Mouse (Mus musculus) urinary bladder, postnatal 36 days (tissue): ENCODE measurements around the gene Enpp6.
A peak's percentile ranks its signal among the peaks of the same experiment; 100 is the strongest.

Experiments
- DNase-seq, 2 experiments: peaks; one replicate each; pipeline ENCODE4 v3.0.0; 2022; ENCODE audit warnings: low spot score in 2 of 2, mixed read lengths in 1 of 2

Enpp6 gene

GRCm38 (mm10) chr8:47061105-47061720 lies 74.5 kb downstream of the Enpp6 start:
- no peak for DNase-seq

GRCm38 (mm10) chr8:47067121-47067520 lies 80.4 kb downstream of the Enpp6 start:
- no peak for DNase-seq

- DNase-seq: no peak
These were observed 82.9 kb downstream of the Enpp6 start for GRCm38 (mm10) chr8:47069634-47070033.

- DNase-seq: no peak
These were observed 85.3 kb downstream of the Enpp6 start for GRCm38 (mm10) chr8:47072001-47072400.

GRCm38 (mm10) chr8:47075941-47076555 lies 89.4 kb downstream of the Enpp6 start:
- DNase-seq: no peak

GRCm38 (mm10) chr8:47080037-47080436 lies 93.3 kb downstream of the Enpp6 start:
- DNase-seq: no peak

- DNase-seq: peak in 1 of 2 experiments; percentile 2
These were observed 95.7 kb downstream of the Enpp6 start for GRCm38 (mm10) chr8:47082201-47083027.

GRCm38 (mm10) chr8:47090021-47090420 lies 103.3 kb downstream of the Enpp6 start:
- DNase-seq: peak; percentile 1 to 4

GRCm38 (mm10) chr8:47105617-47106016 lies 118.9 kb downstream of the Enpp6 start:
- no peak for DNase-seq

- DNase-seq: no peak
These were observed 127.6 kb downstream of the Enpp6 start for GRCm38 (mm10) chr8:47114133-47114796.

- no peak for DNase-seq
These were observed 130.6 kb downstream of the Enpp6 start for GRCm38 (mm10) chr8:47117336-47117735.

GRCm38 (mm10) chr8:47119895-47120294 lies 133.2 kb downstream of the Enpp6 start:
- DNase-seq: no peak

GRCm38 (mm10) chr8:47128859-47129258 lies 142.2 kb downstream of the Enpp6 start:
- DNase-seq: no peak

GRCm38 (mm10) chr8:47133381-47133780 lies 146.7 kb downstream of the Enpp6 start:
- DNase-seq: no peak

- DNase-seq: no peak
These were observed 148.0 kb downstream of the Enpp6 start for GRCm38 (mm10) chr8:47134736-47135135.

- DNase-seq: no peak
These were observed 148.9 kb downstream of the Enpp6 start for GRCm38 (mm10) chr8:47135586-47135985.

GRCm38 (mm10) chr8:47136047-47136446 lies 149.4 kb downstream of the Enpp6 start:
- no peak for DNase-seq

- DNase-seq: no peak
These were observed 158.6 kb downstream of the Enpp6 start for GRCm38 (mm10) chr8:47145258-47145657.
